Mouse (Mus musculus) cerebellum, adult 11 months (tissue): ENCODE measurements around the gene Prkaa1.
"Not testable (repeated sequence)": the region's sequence is repeated elsewhere in the genome, so short reads cannot be mapped to it uniquely, and the experiment has no call there.

Experiments
- DNase-seq: peaks from one replicate; pipeline ENCODE4 v3.0.0; 2022

The Prkaa1 gene

DNA sequence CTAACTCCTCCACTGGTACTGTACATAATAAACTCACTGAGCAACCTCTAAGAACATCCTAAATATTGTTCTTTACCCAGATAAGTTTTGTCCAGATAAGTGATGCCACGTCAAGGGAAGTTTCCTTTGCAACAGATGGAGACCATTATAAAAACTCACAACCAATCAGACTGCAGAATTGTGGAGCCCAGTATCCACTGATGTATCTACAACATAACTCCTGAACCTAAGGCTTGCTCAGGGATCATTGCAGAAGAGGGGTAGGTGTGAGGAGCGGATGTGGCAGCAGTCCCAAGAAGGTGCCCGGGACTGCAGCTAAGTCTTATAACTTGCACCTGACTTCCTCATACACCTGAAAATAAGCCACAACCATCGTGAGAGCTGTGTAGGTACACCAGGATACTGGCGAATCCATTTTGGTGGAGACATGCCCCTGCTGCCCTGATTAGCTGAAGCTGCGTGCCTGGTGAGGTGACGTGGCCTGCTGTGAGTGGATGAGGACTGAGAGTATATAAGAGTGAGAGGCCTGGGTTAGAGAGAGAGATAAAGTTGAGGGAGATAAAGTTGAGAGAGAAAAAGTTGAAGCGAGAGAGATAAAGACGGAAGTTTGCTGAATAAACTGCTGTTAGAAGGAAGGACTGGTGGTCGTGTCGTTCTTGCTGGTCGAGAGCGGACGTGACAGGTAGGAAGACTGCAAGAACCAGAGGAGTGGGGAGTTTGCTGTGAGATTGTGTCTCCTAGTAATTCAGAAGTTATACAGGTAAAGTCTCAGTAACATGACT, 12.6 kb upstream of the Prkaa1 start:
- DNase-seq, result not testable (repeated sequence)

GRCm38 (mm10) chr15:5133301-5133700, 10.4 kb upstream of the Prkaa1 start:
- DNase-seq, result no peak

- DNase-seq, result no peak
Measured at GRCm38 (mm10) chr15:5134179-5134578, 9.5 kb upstream of the Prkaa1 start.

DNA sequence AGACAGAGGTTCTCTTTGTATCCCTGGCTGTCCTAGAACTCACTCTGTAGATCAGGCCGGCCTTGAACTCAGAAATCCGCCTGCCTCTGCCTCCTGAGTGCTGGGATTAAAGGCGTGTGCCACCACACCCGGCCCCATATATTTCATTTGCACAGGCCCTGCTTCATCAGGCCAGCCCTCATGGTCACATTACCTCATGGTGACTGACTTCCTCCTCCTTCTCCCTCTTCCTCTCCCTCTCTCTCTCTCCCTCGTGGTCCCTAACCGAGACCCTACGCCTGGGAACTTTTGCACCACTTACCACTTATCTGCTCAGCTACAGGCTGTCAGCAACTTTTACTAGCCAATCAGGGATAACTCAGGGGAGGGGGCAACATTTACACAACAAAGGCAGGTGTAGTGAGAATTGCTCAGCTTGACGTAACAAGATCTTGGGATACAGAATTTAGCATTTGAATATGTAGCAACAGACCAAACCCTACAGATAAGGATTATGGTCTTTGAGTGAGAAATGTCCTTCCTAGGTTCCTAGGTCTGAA, 8.6 kb upstream of the Prkaa1 start:
- no peak for DNase-seq

- no peak for DNase-seq
Measured at GRCm38 (mm10) chr15:5138021-5138856, 5.4 kb upstream of the Prkaa1 start.

GRCm38 (mm10) chr15:5139366-5139765, 4.3 kb upstream of the Prkaa1 start:
- no peak for DNase-seq

DNA sequence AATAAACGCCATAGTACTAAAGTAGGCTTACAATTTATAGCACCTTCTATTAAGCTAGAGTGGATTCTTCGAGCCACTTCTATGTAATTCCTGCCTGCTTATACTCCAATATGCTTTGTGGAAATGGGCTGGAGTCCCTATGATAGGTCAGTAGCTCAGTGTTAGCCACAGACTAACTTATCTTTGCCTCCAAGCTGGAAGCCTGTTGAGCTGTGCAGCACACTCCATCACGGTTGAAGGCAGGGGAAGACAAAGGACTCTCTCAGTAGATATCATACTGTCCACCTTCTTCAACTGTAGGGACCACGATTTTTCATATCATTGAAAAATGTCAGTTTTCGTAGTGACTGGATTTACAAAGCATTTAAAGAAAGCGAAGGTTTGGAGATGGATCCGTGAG, 3.8 kb upstream of the Prkaa1 start:
- DNase-seq, result no peak

DNA sequence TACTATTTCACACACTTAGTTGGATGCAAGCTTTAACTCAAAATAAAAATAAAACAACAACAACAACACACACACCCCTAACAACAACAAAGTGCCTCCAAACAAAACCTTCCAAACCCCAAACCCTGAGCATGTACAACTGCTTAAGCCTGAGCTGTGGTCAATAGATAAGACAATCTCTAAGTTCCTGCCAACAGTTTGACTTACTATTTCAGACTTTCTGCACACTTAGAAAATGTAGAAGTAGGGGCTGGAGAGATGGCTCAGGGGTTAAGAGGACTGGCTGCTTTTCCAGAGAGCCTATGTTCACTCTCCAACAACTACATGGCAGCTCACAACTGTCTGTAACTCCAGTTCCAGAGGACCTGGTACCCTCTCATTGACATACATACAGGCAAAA, 3.3 kb upstream of the Prkaa1 start:
- DNase-seq, result no peak

DNA sequence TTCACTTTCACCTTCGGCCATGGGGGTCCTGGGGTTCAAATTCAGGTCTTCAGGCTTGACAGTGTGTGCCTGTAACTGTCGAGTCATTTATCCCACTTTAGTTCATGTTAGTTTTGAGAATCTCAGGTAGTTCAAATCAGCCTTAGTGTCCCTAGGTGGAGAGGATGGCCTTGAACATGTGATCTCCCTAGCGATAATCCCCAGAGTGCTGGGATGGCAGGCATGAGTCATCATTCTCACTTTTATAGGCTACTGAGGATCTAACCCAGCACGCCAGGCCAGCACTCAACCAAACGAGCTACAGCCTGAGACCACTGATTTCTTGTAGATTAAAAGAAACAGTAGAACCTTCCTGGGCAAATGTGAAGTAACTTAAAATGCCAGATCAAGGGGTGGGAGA, 1.6 kb upstream of the Prkaa1 start:
- no peak for DNase-seq

DNA sequence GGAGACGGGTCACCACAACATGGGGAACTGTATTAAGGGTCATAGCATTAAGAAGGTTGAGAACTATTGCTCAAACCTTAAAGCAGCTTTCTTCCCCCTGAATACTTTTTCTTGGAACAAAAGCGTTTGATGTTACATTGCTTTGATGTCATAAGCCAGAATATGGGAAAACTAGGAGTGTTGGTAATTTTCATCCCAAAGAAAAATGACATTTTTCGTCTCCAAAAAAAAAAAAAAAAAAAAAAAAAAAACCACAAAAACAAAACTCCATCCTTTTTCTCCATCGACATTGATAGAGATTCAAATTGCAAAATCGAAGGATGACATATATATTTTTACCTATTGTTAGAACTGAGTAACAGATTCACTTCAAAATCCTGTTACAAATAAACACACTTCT, 947 bp upstream of the Prkaa1 start:
- no peak for DNase-seq

- no peak for DNase-seq
Measured at GRCm38 (mm10) chr15:5144021-5144778, 539 bp downstream of the Prkaa1 start.

GRCm38 (mm10) chr15:5145196-5145945, 1.7 kb downstream of the Prkaa1 start:
- no peak for DNase-seq

GRCm38 (mm10) chr15:5149187-5149586, 5.5 kb downstream of the Prkaa1 start:
- no peak for DNase-seq

DNA sequence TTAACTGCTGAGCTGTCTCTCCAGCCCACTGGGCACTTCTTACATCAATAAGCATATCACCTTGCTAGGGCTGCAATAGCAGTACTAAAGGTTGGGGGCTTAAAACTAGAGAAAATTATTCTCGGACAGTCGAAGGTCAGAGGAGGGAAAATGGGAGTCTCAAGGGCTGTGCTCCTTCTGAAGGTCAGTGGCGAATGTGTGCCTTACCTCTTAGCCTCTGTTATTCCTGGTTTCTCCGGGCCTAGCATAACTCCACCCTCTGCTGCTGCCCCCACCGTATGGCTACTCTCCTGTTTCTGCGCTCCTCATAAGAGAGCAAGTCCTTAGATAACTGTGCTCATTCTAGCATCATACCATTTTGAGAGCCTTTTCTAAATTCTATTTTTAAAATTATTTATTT, 8.5 kb downstream of the Prkaa1 start:
- no peak for DNase-seq

DNA sequence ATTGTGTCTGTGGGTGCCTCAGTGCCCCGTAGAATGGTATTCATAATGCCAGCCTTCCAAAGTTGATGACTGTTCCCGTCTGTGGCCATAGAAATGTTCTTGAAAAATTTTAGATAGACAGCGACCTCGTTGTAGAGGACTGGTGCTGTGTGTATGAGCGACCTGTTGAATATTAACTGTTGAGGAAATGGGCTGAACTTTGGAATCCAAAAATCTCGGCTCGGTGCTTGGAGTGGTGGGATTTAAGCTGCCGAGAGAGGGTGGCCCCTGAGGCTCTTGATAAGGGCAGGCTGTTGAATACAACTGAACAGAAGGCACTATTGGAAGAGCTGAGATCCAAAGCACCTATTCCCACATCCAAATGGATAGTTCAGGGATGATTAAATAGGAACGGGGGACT, 11.0 kb downstream of the Prkaa1 start:
- DNase-seq, result no peak

GRCm38 (mm10) chr15:5155093-5155492, 11.4 kb downstream of the Prkaa1 start:
- no peak for DNase-seq

DNA sequence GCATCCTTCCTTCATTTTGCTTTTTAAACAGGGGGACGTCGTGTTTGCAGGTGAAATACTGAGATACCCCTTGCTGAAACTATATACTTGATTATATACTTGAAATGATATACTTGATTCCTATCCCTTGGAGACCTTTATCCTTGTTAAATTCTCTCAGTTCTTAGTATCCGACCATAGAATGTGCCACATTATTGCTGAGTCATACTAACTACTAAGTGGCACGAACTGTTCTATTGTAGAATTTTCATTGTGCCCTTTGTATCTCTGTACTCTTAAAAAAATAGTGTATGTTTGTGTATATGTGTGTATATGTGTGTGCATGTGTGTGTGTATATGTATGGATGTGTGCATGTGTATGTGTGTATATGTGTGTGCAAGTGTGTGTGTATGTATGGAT, 12.7 kb downstream of the Prkaa1 start:
- no peak for DNase-seq

DNA sequence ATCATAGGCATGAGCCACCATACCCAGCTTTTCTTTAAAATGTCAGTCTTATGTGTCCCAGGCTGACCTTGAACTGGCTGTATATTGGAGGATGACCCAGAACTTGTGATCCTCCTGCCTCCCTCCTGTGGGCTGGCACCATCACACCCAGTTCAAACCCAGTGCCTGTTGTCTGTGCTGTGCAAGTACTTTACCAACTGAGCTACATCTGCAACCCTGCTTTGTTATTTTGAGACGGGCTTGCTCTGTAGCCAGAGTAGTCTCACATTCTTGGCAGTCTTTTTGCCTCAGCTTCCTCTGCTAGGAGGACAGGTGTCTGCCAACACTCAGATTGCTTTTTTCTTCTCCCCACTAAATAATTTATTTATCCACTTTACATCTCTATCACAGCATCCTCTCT, 13.7 kb downstream of the Prkaa1 start:
- no peak for DNase-seq

GRCm38 (mm10) chr15:5158827-5159226, 15.2 kb downstream of the Prkaa1 start:
- no peak for DNase-seq

- DNase-seq, result no peak
Measured at GRCm38 (mm10) chr15:5165121-5165773, 21.6 kb downstream of the Prkaa1 start.

- no peak for DNase-seq
Measured at GRCm38 (mm10) chr15:5173217-5173820, 29.7 kb downstream of the Prkaa1 start.
